Mouse (Mus musculus) thymus, adult 2 months (tissue): ENCODE measurements at regions not wholly inside any gene's neighbourhood (a gene's known extent, or its start where the extent isn't known, plus 50 kb on each side); places are given as distances from the start of the nearest gene placed in this dataset.

Experiments
- DNase-seq: peaks from one replicate; pipeline ENCODE4 v3.0.0; 2021
- H3K27ac ChIP-seq: fragments of 200-500 bp; 2 replicates; pipeline ENCODE4 v1.5.1; 2012; ENCODE audit warnings: low read length, control low read depth; ENCODE audit not compliant: control insufficient read depth, insufficient read depth
- H3K27me3 ChIP-seq: fragments of 200-500 bp; 2 replicates; pipeline ENCODE4 v1.6.1; 2012; ENCODE audit warnings: mild to moderate bottlenecking, low read length, moderate library complexity, mixed read lengths; ENCODE audit not compliant: control insufficient read depth, insufficient read depth
- H3K36me3 ChIP-seq: fragments of 200-500 bp; 2 replicates; pipeline ENCODE4 v1.6.1; 2012; ENCODE audit warnings: mild to moderate bottlenecking, low read length, moderate library complexity; ENCODE audit not compliant: control insufficient read depth, insufficient read depth
- H3K4me1 ChIP-seq: fragments of 200-500 bp; replicated peaks from 2 replicates; pipeline ENCODE4 v1.6.1; 2012; ENCODE audit warnings: low read length; ENCODE audit not compliant: control insufficient read depth, insufficient read depth
- H3K4me3 ChIP-seq: fragments of 200-500 bp; 2 replicates; pipeline ENCODE4 v1.5.1; 2012; ENCODE audit warnings: mild to moderate bottlenecking, low read length, control low read depth, moderate library complexity; ENCODE audit not compliant: control insufficient read depth, insufficient read depth
- CTCF ChIP-seq: fragments of 200-500 bp; IDR thresholded peaks from 2 replicates; pipeline ENCODE4 v1.5.1; 2012; ENCODE audit warnings: mild to moderate bottlenecking, control low read depth, low read length, moderate library complexity, borderline replicate concordance; ENCODE audit not compliant: control insufficient read depth, poor library complexity, insufficient read depth; ENCODE audit errors: extremely low read depth
- POLR2A ChIP-seq: fragments of 200-500 bp; IDR thresholded peaks from 2 replicates; pipeline ENCODE4 v1.6.1; 2012; ENCODE audit warnings: mild to moderate bottlenecking, low read length, control low read depth, moderate library complexity; ENCODE audit not compliant: control insufficient read depth, poor library complexity, insufficient read depth; ENCODE audit errors: extremely low read depth
- WGBS: fragments of 180-500 bp; shearing (Covaris S2); methylation state at CpG from one replicate; pipeline ENCODE4 v1.1.7; 2018; 5-methylcytosine and 5-hydroxymethylcytosine counted together

GRCm38 (mm10) chr15:27359271-27359670 lies 107.2 kb upstream of the Ank start:
- Histone ChIP-seq H3K4me1 (no peaks in the 10 kb centered on the region), H3K36me3 (no peaks in the 10 kb centered on the region), H3K27me3 (no peaks in the 10 kb centered on the region), H3K27ac (no peak overlapping the region), H3K4me3 (no peak overlapping the region)
- TF ChIP-seq POLR2A (no peak), CTCF (no peak)
- DNase-seq = no peak
- 62% methylated on average over 1 of the region's 1 CpGs for WGBS

GRCm38 (mm10) chr15:27374517-27374916 lies 92.0 kb upstream of the Ank start:
- 90% methylated on average over 1 of the region's 1 CpGs for WGBS
- H3K4me1 ChIP-seq = no peaks in the 10 kb centered on the region
- no peak overlapping the region for H3K4me3 ChIP-seq
- no peaks in the 10 kb centered on the region for H3K36me3 ChIP-seq
- no peak overlapping the region for H3K27ac ChIP-seq
- no peak for TF ChIP-seq CTCF
- no peak for DNase-seq
- no peaks in the 10 kb centered on the region for H3K27me3 ChIP-seq

- 94% methylated on average over 3 of the region's 3 CpGs for WGBS
- no peaks in the 10 kb centered on the region for H3K36me3 ChIP-seq
- H3K27me3 ChIP-seq = no peaks in the 10 kb centered on the region
- H3K4me1 ChIP-seq = no peaks in the 10 kb centered on the region
- no peak overlapping the region for H3K27ac ChIP-seq
- no peak for DNase-seq
- TF ChIP-seq POLR2A (no peak), CTCF (no peak)
- no peak overlapping the region for H3K4me3 ChIP-seq
Observed at GRCm38 (mm10) chr15:27378601-27379094, 87.8 kb upstream of the Ank start.

GRCm38 (mm10) chr15:27380436-27380945 lies 86.0 kb upstream of the Ank start:
- WGBS = 83% methylated on average over 4 of the region's 4 CpGs
- Histone ChIP-seq H3K36me3 (no peaks in the 10 kb centered on the region), H3K4me3 (no peak overlapping the region), H3K4me1 (no peaks in the 10 kb centered on the region), H3K27me3 (no peaks in the 10 kb centered on the region), H3K27ac (no peak overlapping the region)
- no peak for DNase-seq
- TF ChIP-seq POLR2A (no peak), CTCF (no peak)

- 89% methylated on average over 2 of the region's 2 CpGs for WGBS
- TF ChIP-seq CTCF (no peak), POLR2A (no peak)
- no peak for DNase-seq
- H3K36me3 ChIP-seq = no peaks in the 10 kb centered on the region
- no peaks in the 10 kb centered on the region for H3K4me1 ChIP-seq
- no peak overlapping the region for H3K27ac ChIP-seq
- H3K4me3 ChIP-seq = no peak overlapping the region
- H3K27me3 ChIP-seq = no peaks in the 10 kb centered on the region
Observed at GRCm38 (mm10) chr15:27381565-27381964, 84.9 kb upstream of the Ank start.

- WGBS = 11% methylated on average over 2 of the region's 2 CpGs
- no peaks in the 10 kb centered on the region for H3K27me3 ChIP-seq
- TF ChIP-seq POLR2A (no peak), CTCF (no peak)
- DNase-seq = no peak
- H3K27ac ChIP-seq = no peak overlapping the region
- no peaks in the 10 kb centered on the region for H3K36me3 ChIP-seq
- H3K4me1 ChIP-seq = no peaks in the 10 kb centered on the region
- no peak overlapping the region for H3K4me3 ChIP-seq
Observed at GRCm38 (mm10) chr15:27390567-27390966, 75.9 kb upstream of the Ank start.

- no peak for TF ChIP-seq CTCF
- no peak for TF ChIP-seq POLR2A
- no peak for DNase-seq
- H3K4me3 ChIP-seq = no peak overlapping the region
Observed at GRCm38 (mm10) chr15:27405721-27406161, 60.7 kb upstream of the Ank start.

More at GRCm38 (mm10) chr15:27405721-27406161, 60.7 kb upstream of the Ank start:
- no peak overlapping the region for H3K27ac ChIP-seq
- no peaks in the 10 kb centered on the region for H3K4me1 ChIP-seq
- no peaks in the 10 kb centered on the region for H3K36me3 ChIP-seq
- no peaks in the 10 kb centered on the region for H3K27me3 ChIP-seq
- WGBS = 89% methylated on average over 20 of the region's 20 CpGs
